Mouse (Mus musculus) lung, embryonic 15.5 days (tissue): ENCODE data around the gene Cbl. TPM values are rescaled to one million over a fixed set of nuclear protein-coding genes. Genes with fewer than 3 reads are reported as not detected.
"Not testable (repeated sequence)": the region's sequence is repeated elsewhere in the genome, so short reads cannot be mapped to it uniquely, and the experiment has no call there.

Source experiments
- ATAC-seq: fragments of 200-750 bp; cut with Nextera tagmentation; 2 replicates; pipeline ENCODE4 v1.8.0; 2017; ENCODE audit warnings: moderate number of reproducible peaks, borderline replicate concordance; ENCODE audit not compliant: low FRiP score, low TSS enrichment; ENCODE audit errors: extremely low read depth
- H3K27ac ChIP-seq: fragments of 300-500 bp; sonication (generic); 2 replicates; pipeline ENCODE4 v1.5.1; 2015; ENCODE audit warnings: moderate library complexity, mild to moderate bottlenecking, inconsistent platforms
- H3K27me3 ChIP-seq: fragments of 300-500 bp; sonication (generic); 2 replicates; pipeline ENCODE4 v1.6.1; 2015; ENCODE audit warnings: inconsistent platforms
- H3K36me3 ChIP-seq: fragments of 300-500 bp; sonication (generic); 2 replicates; pipeline ENCODE4 v1.6.1; 2015; ENCODE audit warnings: inconsistent platforms
- H3K4me1 ChIP-seq: fragments of 300-500 bp; sonication (generic); 2 replicates; pipeline ENCODE4 v1.6.1; 2015; ENCODE audit warnings: inconsistent platforms
- H3K4me2 ChIP-seq: fragments of 300-500 bp; sonication (generic); 2 replicates; pipeline ENCODE4 v1.6.1; 2015; ENCODE audit warnings: inconsistent platforms, mild to moderate bottlenecking, moderate library complexity
- H3K4me3 ChIP-seq: fragments of 300-500 bp; sonication (generic); 2 replicates; pipeline ENCODE4 v1.5.1; 2015; ENCODE audit warnings: mild to moderate bottlenecking, inconsistent platforms
- H3K9ac ChIP-seq: fragments of 300-500 bp; sonication (generic); 2 replicates; pipeline ENCODE4 v1.6.1; 2015; ENCODE audit warnings: inconsistent platforms
- H3K9me3 ChIP-seq: fragments of 300-500 bp; sonication (generic); 2 replicates; pipeline ENCODE4 v1.6.1; 2016; ENCODE audit warnings: inconsistent platforms
- WGBS: fragments of 180-500 bp; shearing (Covaris S2); methylation state at CpG from one replicate; pipeline ENCODE4 v1.1.7; 2015; 5-methylcytosine and 5-hydroxymethylcytosine counted together
- polyA plus RNA-seq: library from polyadenylated mRNA; unstranded; fragments of >200 nt; fragmentation: Nextera tagmentation; extraction: Ambion mirVana; gene quantifications from 2 replicates; pipeline ENCODE4 v1.2.1, GENCODE M21; 2015

Cbl gene
- polyA plus RNA-seq, 1 experiment from 2014 or later, result 15.4 TPM

GRCm38 (mm10) chr9:44126746-44127145, 107.1 kb downstream of the Cbl start:
- Histone ChIP-seq H3K4me3 (no peak overlapping the region), H3K36me3 (no peaks in the 10 kb centered on the region), H3K9me3 (no peaks in the 10 kb centered on the region), H3K27ac (peak overlapping the region; percentile 48; the same call in 1 of the 2 replicates), H3K4me1 (peaks cover 52% of the 10 kb centered on the region), H3K27me3 (no peaks in the 10 kb centered on the region), H3K9ac (no peak overlapping the region), H3K4me2 (no peak overlapping the region)
- ATAC-seq, result no peak
- WGBS, result 79% methylated on average over 3 of the region's 3 CpGs

DNA sequence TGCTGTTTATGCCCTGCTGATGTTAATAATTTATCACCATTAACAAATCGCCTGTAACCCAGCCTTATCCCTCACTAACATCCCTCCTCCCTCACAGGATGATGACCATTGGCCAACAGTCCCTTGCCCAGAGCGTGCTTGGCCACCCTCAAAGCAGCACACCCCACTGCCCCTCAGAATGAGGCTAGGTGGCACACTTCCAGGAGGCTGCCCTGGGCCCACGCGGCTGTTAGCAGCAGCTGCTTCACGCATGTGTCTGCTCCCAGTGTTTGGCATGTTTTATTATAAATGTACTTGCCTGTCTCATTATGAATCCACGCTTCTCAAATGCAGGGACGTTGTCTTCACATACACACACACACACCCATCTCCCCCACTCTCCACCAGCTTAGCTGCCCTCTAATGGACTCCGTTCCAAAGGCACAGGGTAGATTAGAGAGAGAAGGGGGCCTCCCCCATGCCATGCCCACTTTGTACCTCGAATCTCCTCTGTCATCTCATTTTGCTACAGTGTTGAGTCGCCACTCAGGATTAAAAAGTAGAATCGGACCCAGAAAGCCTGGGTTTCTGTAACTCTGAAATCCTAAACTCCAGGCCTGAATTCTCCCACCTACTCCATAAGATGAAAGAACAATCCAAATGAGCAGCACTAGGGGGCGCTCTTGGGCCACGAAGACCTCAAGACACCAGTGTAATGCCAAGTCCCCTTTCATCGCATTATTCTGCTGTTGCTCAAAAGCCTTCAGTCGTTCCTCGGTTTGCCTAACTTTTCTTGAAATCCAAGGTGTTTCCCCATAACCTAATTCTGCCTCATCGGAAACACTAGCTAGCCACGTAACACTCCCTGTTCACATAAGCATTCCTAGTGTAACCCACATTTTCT, 108.1 kb downstream of the Cbl start:
- peaks cover 43% of the 10 kb centered on the region for H3K4me1 ChIP-seq
- no peak overlapping the region; the same call in 1 of the 2 replicates for H3K9ac ChIP-seq
- H3K27ac ChIP-seq, result peak overlapping the region; percentile 48
- no peak for ATAC-seq
- H3K9me3 ChIP-seq, result no peaks in the 10 kb centered on the region
- no peak overlapping the region for H3K4me3 ChIP-seq
- H3K36me3 ChIP-seq, result no peaks in the 10 kb centered on the region
- H3K27me3 ChIP-seq, result no peaks in the 10 kb centered on the region
- peak overlapping the region; percentile 25 for H3K4me2 ChIP-seq
- 25% methylated on average over 18 of the region's 18 CpGs for WGBS

- Histone ChIP-seq H3K9ac (no peak overlapping the region), H3K4me3 (no peak overlapping the region), H3K4me1 (peaks cover 35% of the 10 kb centered on the region), H3K27ac (no peak overlapping the region), H3K4me2 (no peak overlapping the region), H3K27me3 (no peaks in the 10 kb centered on the region), H3K36me3 (no peaks in the 10 kb centered on the region), H3K9me3 (no peaks in the 10 kb centered on the region)
- ATAC-seq, result no peak
- 54% methylated on average over 5 of the region's 5 CpGs for WGBS
These were observed 108.8 kb downstream of the Cbl start for GRCm38 (mm10) chr9:44125026-44125425.

- WGBS, result 65% methylated on average over 6 of the region's 6 CpGs
- Histone ChIP-seq H3K27ac (no peak overlapping the region), H3K9me3 (no peaks in the 10 kb centered on the region), H3K27me3 (no peaks in the 10 kb centered on the region), H3K4me3 (no peak overlapping the region), H3K4me1 (peaks cover 29% of the 10 kb centered on the region), H3K36me3 (no peaks in the 10 kb centered on the region), H3K4me2 (no peak overlapping the region), H3K9ac (no peak overlapping the region)
- ATAC-seq, result no peak
These were observed 109.5 kb downstream of the Cbl start for GRCm38 (mm10) chr9:44124317-44124716.

DNA sequence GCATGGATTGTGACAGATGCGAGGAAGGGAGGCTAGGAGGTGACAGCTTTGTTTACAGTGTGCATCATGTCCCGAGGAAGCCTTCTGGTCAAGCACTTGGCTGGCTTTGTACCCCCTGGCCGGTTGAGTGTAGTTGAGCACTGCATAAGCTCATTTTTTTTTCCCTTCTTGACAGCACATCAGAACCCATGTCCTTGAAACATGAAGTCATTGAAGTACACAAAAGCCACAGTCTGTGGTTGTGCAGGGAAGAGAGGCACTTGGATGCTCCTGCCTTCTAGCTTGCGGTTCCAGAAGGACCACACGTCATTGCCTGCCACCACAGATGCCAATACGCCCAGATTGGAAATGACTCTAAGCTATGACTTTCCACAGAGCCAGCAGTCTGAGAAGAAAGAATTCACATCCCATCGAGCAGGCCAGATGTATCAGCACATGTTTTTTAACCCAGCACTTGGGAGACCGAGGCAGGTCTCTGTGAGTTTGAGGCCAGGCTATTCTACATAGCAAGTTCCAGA, 113.8 kb downstream of the Cbl start:
- Histone ChIP-seq H3K36me3 (no peaks in the 10 kb centered on the region), H3K4me1 (0 out of 2 replicates have a peak, but pooled peaks cover 2% of the 10 kb centered on the region), H3K27me3 (no peaks in the 10 kb centered on the region), H3K4me2 (no peak overlapping the region), H3K9me3 (no peaks in the 10 kb centered on the region), H3K4me3 (no peak overlapping the region), H3K27ac (no peak overlapping the region), H3K9ac (no peak overlapping the region)
- 51% methylated on average over 8 of the region's 8 CpGs for WGBS
- no peak for ATAC-seq

DNA sequence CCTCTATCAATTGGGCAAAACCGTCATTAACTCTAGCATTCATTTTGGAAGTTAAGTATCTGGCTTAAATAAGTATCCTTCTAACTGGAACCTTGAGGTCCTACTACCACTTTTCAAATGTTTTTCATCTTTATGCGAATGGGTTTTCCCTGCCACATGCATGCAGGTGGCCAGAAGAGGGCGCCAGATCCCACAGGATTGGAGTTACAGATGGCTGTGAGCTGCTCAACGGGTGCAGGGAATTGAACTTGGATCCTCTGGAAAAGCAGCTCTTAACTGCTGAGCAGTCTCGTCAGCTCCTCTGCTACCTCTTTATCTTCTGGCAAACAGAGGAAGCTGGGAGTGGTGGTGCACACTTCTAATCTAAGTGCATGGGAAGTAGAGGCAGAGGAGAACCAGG, 114.8 kb downstream of the Cbl start:
- no peak for ATAC-seq
- 56% methylated on average over 5 of the region's 5 CpGs for WGBS
- H3K4me3 ChIP-seq, result no peak overlapping the region
- no peaks in the 10 kb centered on the region for H3K9me3 ChIP-seq
- no peaks in the 10 kb centered on the region for H3K36me3 ChIP-seq
- H3K27me3 ChIP-seq, result no peaks in the 10 kb centered on the region
- no peak overlapping the region for H3K4me2 ChIP-seq
- H3K27ac ChIP-seq, result no peak overlapping the region
- peaks cover 4% of the 10 kb centered on the region; the same call in 1 of the 2 replicates for H3K4me1 ChIP-seq
- no peak overlapping the region for H3K9ac ChIP-seq

- Histone ChIP-seq H3K36me3 (no peaks in the 10 kb centered on the region), H3K4me3 (no peak overlapping the region), H3K27me3 (no peaks in the 10 kb centered on the region), H3K4me2 (no peak overlapping the region), H3K27ac (no peak overlapping the region), H3K9ac (no peak overlapping the region), H3K9me3 (no peaks in the 10 kb centered on the region), H3K4me1 (peaks cover 7% of the 10 kb centered on the region; the same call in 1 of the 2 replicates)
- ATAC-seq, result no peak
- 82% methylated on average over 4 of the region's 4 CpGs for WGBS
These were observed 117.7 kb downstream of the Cbl start for GRCm38 (mm10) chr9:44116182-44116581.

DNA sequence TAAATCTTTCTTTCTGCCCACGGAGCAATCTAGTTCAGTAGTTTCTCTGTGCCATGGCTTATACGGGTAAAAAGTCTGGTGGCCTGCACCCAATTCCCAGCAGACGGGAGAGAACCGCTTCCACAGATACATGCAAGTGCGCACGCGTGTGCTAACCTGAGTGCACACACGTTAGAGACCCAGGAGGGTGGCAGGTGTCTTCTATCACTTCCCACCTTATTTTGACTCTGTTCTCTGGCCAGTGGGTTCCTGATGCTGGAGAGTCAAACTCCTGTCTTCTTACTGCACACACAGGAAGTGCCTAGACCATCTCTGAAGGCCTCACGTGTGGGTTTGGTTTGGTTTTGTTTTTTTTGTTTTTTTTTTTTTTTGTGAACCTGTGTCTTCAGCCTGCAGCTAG, 118.2 kb downstream of the Cbl start:
- Histone ChIP-seq H3K27me3 (no peaks in the 10 kb centered on the region), H3K4me3 (no peak overlapping the region), H3K36me3 (no peaks in the 10 kb centered on the region), H3K27ac (no peak overlapping the region), H3K4me2 (no peak overlapping the region), H3K4me1 (peaks cover 8% of the 10 kb centered on the region), H3K9me3 (no peaks in the 10 kb centered on the region), H3K9ac (no peak overlapping the region)
- no peak for ATAC-seq
- WGBS, result 86% methylated on average over 9 of the region's 9 CpGs

- peaks cover 20% of the 10 kb centered on the region for H3K4me1 ChIP-seq
- H3K4me3 ChIP-seq, result no peak overlapping the region
- H3K9me3 ChIP-seq, result no peaks in the 10 kb centered on the region
- no peak for ATAC-seq
- H3K9ac ChIP-seq, result no peak overlapping the region
- H3K36me3 ChIP-seq, result no peaks in the 10 kb centered on the region
- H3K27me3 ChIP-seq, result no peaks in the 10 kb centered on the region
- no peak overlapping the region for H3K4me2 ChIP-seq
- WGBS, result 47% methylated on average over 2 of the region's 2 CpGs
- H3K27ac ChIP-seq, result peak overlapping the region; percentile 15; the same call in 1 of the 2 replicates
These were observed 119.4 kb downstream of the Cbl start for GRCm38 (mm10) chr9:44114453-44114852.

DNA sequence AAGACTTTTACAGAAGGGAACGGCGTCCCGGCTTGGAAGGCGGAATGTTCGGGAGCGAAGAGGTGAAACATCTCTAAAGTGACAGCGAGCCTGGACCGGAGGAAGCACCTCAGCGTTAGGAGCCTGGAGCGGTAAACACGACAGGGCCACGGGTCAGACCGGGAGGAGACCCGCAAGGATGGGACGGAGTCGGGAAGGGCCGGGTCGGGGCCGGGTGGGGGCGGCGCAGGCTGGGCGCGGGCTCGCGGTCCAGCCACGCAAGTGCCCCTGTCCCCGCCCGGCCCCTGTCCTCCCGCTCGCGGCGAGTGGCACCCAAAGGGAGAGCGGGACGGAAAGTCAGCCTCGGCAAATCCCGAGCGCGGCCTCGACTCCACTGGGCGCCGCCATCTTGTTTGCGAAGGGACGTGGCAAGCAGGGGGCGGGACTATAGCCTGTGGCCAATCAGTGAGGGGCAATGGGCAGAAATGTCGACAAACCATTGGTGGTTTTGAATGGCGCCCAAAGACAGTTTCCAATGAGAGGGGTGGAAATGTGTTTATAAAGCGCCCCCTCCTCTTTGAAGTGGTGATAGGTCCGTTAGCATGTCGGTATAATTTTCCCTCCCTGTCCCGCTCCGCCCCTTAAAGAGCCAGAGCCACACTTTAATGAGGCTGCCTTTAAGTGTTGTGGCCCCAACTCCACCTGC, 120.6 kb downstream of the Cbl start, which contains the start of the genes Gm49380 and Rnf26:
TSS of gene Gm49380 (minus strand) at position 396 of the 685 bp plus-strand sequence.
TSS of gene Rnf26 (minus strand) at position 413 of the 685 bp plus-strand sequence.
- Histone ChIP-seq H3K27me3 (no peaks in the 10 kb centered on the region), H3K9ac (peak within 1 kb of the TSS; percentile 83), H3K9me3 (no peaks in the 10 kb centered on the region), H3K4me2 (peak within 1 kb of the TSS; percentile 61), H3K4me1 (peaks cover 32% of the 10 kb centered on the region), H3K27ac (peak within 1 kb of the TSS; percentile 85), H3K36me3 (peaks cover 5% of the 10 kb centered on the region; the same call in 1 of the 2 replicates), H3K4me3 (peak within 1 kb of the TSS; percentile 82)
- peak; percentile 94 for ATAC-seq
- 0% methylated on average over 49 of the region's 51 CpGs for WGBS

- Histone ChIP-seq H3K4me1 (peaks cover 45% of the 10 kb centered on the region), H3K4me2 (peak overlapping the region; percentile 61), H3K4me3 (peak overlapping the region; percentile 82)
- not testable (repeated sequence) for H3K27me3 ChIP-seq, ATAC-seq, H3K36me3 ChIP-seq, H3K9ac ChIP-seq, H3K27ac ChIP-seq, H3K9me3 ChIP-seq
- 41% methylated on average over 10 of the region's 12 CpGs for WGBS
These were observed 121.9 kb downstream of the Cbl start for GRCm38 (mm10) chr9:44111909-44112308.
